Mouse (Mus musculus): ENCODE results near the gene Spock1. TPM values are rescaled to one million over a fixed set of nuclear protein-coding genes. Genes with fewer than 3 reads are reported as not detected.

The Spock1 gene
- polyA plus RNA-seq, 1 experiment from 2014 or later = 4.0 TPM

DNA sequence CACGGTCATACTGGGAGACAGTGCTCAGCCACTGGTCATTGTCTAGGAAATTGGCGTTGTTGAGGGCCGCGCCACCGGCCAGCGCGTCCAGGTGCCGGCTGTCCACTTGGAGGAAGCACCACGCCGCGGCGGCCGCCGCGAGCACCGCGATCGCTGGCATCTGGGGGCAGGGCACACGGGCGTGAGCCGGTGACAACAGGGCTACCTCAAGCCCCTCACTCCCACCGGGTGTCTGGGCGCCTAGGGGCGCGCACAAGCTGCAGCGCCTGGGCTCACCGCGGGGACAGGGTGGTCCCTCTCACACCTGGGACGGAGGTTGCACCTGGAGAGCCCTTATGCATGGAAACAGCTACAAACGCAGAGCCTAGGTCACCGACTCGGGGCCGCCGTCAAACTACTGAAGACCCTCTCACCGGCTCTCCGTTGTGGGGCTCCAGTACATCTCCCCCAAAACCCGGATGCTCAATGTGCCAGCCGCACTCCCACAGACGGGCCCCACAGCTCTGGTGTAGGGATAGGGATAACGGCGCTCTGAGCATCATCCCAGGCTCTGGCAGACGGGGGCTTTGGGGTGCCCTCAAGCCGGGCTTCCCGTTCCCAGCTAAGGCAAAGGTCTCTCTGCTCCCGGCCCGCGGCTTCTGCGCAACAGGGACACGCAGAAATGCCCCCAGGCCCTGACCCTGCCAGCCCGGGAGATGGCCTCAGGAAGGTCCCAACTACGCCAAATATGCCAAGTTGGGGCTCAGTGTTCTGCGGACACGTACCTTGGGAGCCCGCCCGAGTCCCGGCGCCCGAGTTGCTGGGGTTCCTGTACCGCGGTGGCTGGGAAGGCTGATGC is 485 bp downstream of the Spock1 start:
- DNase-seq (ENCODE audit: low spot score) = peak; percentile 32
- no peaks in the 10 kb centered on the region for H3K9me3 ChIP-seq
- peak overlapping the region; percentile 71 for H3K27ac ChIP-seq (replicated peaks)
- H3K36me3 ChIP-seq (replicated peaks) = no peaks in the 10 kb centered on the region
- peaks cover 52% of the 10 kb centered on the region for H3K27me3 ChIP-seq (replicated peaks; ENCODE audit: low read depth, poor library complexity, severe bottlenecking)
- 1% methylated on average over 60 of the region's 60 CpGs for WGBS
- peaks cover 12% of the 10 kb centered on the region for H3K4me1 ChIP-seq
- H3K4me3 ChIP-seq = peak overlapping the region; percentile 62

DNA sequence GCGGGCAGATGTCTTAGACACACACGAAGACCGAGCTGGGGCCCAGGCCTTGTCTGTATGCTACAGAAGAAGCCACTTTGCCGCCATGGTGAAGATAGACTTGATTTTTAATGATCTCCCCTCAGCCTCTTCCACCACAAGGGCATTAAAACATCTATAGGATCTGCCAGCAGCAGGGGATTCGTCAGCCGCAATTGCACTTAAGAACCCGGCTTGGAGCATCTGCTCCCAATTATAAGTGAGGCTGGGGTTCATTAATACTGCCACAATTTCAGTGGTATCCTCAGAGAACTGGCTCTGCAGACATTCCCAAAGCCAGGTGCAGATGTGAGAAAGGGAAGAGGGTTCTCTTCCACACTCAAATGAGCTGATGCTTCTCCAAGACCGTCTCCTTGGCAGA is 13.5 kb downstream of the Spock1 start:
- peaks cover 21% of the 10 kb centered on the region for H3K4me1 ChIP-seq
- H3K9me3 ChIP-seq = no peaks in the 10 kb centered on the region
- H3K27me3 ChIP-seq (replicated peaks; ENCODE audit: low read depth, poor library complexity, severe bottlenecking) = peaks cover 5% of the 10 kb centered on the region; the same call in 1 of the 2 replicates
- H3K36me3 ChIP-seq (replicated peaks) = no peaks in the 10 kb centered on the region
- 50% methylated on average over 8 of the region's 8 CpGs for WGBS
- no peak overlapping the region for H3K4me3 ChIP-seq
- H3K27ac ChIP-seq (replicated peaks) = peak overlapping the region; percentile 63
- DNase-seq (ENCODE audit: low spot score) = peak; percentile 65

DNA sequence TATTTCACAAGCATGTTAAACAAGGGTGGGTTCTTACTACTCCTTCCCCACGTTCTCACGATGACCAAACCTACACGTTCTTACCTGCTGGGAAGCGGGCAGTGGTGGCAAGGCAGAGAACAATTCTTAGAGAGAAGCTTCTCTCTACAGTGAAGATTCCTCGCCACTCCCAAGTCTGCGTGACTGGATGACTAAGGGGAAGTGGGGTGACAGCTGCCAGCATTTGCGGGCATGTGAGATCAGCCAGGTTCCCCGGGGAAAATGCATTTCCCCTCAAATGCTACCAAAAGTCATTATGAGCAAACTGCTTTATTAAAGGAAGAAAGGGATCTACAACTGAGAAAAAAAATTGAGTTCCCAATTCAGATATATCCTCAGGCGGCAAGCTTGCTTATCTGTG is 18.4 kb downstream of the Spock1 start:
- H3K27ac ChIP-seq (replicated peaks) = no peak overlapping the region
- H3K36me3 ChIP-seq (replicated peaks) = no peaks in the 10 kb centered on the region
- peaks cover 5% of the 10 kb centered on the region; the same call in 1 of the 2 replicates for H3K27me3 ChIP-seq (replicated peaks; ENCODE audit: low read depth, poor library complexity, severe bottlenecking)
- H3K9me3 ChIP-seq = no peaks in the 10 kb centered on the region
- 73% methylated on average over 9 of the region's 9 CpGs for WGBS
- no peak overlapping the region for H3K4me3 ChIP-seq
- H3K4me1 ChIP-seq = peaks cover 26% of the 10 kb centered on the region
- DNase-seq (ENCODE audit: low spot score) = no peak

- Histone ChIP-seq H3K27me3 (replicated peaks; ENCODE audit: low read depth, poor library complexity, severe bottlenecking) (peaks cover 5% of the 10 kb centered on the region; the same call in 1 of the 2 replicates), H3K4me3 (no peak overlapping the region), H3K9me3 (no peaks in the 10 kb centered on the region), H3K36me3 (replicated peaks) (no peaks in the 10 kb centered on the region), H3K4me1 (peaks cover 20% of the 10 kb centered on the region), H3K27ac (replicated peaks) (no peak overlapping the region)
- WGBS = 7% methylated on average over 6 of the region's 6 CpGs
- DNase-seq (ENCODE audit: low spot score) = peak; percentile 43
Observed at GRCm38 (mm10) chr13:57889050-57889449, 19.1 kb downstream of the Spock1 start.

- 53% methylated on average over 4 of the region's 4 CpGs for WGBS
- Histone ChIP-seq H3K27ac (replicated peaks) (no peak overlapping the region), H3K27me3 (replicated peaks; ENCODE audit: low read depth, poor library complexity, severe bottlenecking) (no peaks in the 10 kb centered on the region), H3K36me3 (replicated peaks) (no peaks in the 10 kb centered on the region), H3K9me3 (no peaks in the 10 kb centered on the region), H3K4me3 (no peak overlapping the region), H3K4me1 (peaks cover 12% of the 10 kb centered on the region; the same call in 1 of the 2 replicates)
- DNase-seq (ENCODE audit: low spot score) = no peak
Observed at GRCm38 (mm10) chr13:57879817-57880216, 28.3 kb downstream of the Spock1 start.

GRCm38 (mm10) chr13:57878797-57879196 is 29.3 kb downstream of the Spock1 start:
- Histone ChIP-seq H3K4me1 (peaks cover 12% of the 10 kb centered on the region; the same call in 1 of the 2 replicates), H3K36me3 (replicated peaks) (no peaks in the 10 kb centered on the region), H3K27ac (replicated peaks) (no peak overlapping the region), H3K27me3 (replicated peaks; ENCODE audit: low read depth, poor library complexity, severe bottlenecking) (no peaks in the 10 kb centered on the region), H3K4me3 (no peak overlapping the region), H3K9me3 (no peaks in the 10 kb centered on the region)
- DNase-seq (ENCODE audit: low spot score) = no peak
- 91% methylated on average over 11 of the region's 11 CpGs for WGBS

DNA sequence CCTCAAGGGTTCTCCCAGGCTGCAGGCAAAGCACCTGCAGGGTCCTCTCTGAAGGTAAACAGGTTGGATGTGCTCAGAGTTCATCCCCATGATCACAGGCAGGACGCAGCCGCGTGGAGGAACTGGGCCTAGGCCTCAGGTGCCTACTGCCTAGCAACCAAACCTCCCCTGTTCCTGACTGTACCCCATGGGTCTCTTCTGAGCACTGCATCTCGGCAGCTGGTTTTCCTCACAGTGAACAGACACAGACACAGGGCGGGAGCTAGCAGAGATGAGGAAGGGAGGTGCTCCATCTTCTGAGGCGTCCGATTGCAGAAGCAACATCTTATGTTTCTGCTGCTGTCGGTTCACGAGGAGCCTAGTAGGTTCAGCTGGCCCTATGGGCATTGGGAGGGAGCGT is 30.4 kb downstream of the Spock1 start:
- H3K4me1 ChIP-seq = peaks cover 12% of the 10 kb centered on the region; the same call in 1 of the 2 replicates
- WGBS = 76% methylated on average over 10 of the region's 10 CpGs
- no peaks in the 10 kb centered on the region for H3K36me3 ChIP-seq (replicated peaks)
- H3K9me3 ChIP-seq = no peaks in the 10 kb centered on the region
- DNase-seq (ENCODE audit: low spot score) = no peak
- H3K27ac ChIP-seq (replicated peaks) = peak overlapping the region; percentile 40; the same call in 1 of the 2 replicates
- H3K27me3 ChIP-seq (replicated peaks; ENCODE audit: low read depth, poor library complexity, severe bottlenecking) = no peaks in the 10 kb centered on the region
- no peak overlapping the region for H3K4me3 ChIP-seq

- H3K27me3 ChIP-seq (replicated peaks; ENCODE audit: low read depth, poor library complexity, severe bottlenecking) = no peaks in the 10 kb centered on the region
- 88% methylated on average over 5 of the region's 5 CpGs for WGBS
- no peaks in the 10 kb centered on the region for H3K9me3 ChIP-seq
- DNase-seq (ENCODE audit: low spot score) = no peak
- H3K36me3 ChIP-seq (replicated peaks) = no peaks in the 10 kb centered on the region
- no peak overlapping the region for H3K4me3 ChIP-seq
- H3K27ac ChIP-seq (replicated peaks) = no peak overlapping the region
- peaks cover 7% of the 10 kb centered on the region; the same call in 1 of the 2 replicates for H3K4me1 ChIP-seq
Observed at GRCm38 (mm10) chr13:57876966-57877365, 31.2 kb downstream of the Spock1 start.

DNA sequence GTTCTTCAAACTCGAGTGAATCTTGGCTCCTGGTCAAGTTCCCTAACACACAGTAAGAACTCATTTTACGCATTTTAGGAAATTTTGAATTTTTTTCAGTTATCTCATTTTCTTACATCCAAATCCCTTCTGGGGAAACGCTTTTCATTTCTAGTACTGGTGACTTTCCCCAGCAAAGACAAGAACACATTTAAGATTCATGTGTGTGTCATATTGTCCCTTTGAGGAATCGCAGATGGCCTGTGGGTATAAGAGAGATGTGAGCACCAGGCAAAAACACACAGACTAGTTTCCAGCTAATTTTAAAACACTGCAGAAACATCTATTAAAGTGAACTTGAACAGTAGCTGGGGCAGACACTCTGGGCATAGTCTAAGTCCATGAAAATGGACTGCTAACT is 38.1 kb downstream of the Spock1 start:
- H3K27me3 ChIP-seq (replicated peaks; ENCODE audit: low read depth, poor library complexity, severe bottlenecking) = no peaks in the 10 kb centered on the region
- WGBS = 91% methylated on average over 4 of the region's 4 CpGs
- DNase-seq (ENCODE audit: low spot score) = no peak
- no peak overlapping the region for H3K27ac ChIP-seq (replicated peaks)
- no peaks in the 10 kb centered on the region for H3K9me3 ChIP-seq
- no peaks in the 10 kb centered on the region for H3K4me1 ChIP-seq
- no peak overlapping the region for H3K4me3 ChIP-seq
- H3K36me3 ChIP-seq (replicated peaks) = no peaks in the 10 kb centered on the region

- Histone ChIP-seq H3K27me3 (replicated peaks; ENCODE audit: low read depth, poor library complexity, severe bottlenecking) (no peaks in the 10 kb centered on the region), H3K4me3 (no peak overlapping the region), H3K4me1 (peaks cover 5% of the 10 kb centered on the region), H3K36me3 (replicated peaks) (no peaks in the 10 kb centered on the region), H3K27ac (replicated peaks) (no peak overlapping the region), H3K9me3 (no peaks in the 10 kb centered on the region)
- peak; percentile 67 for DNase-seq (ENCODE audit: low spot score)
- 53% methylated on average over 7 of the region's 7 CpGs for WGBS
Observed at GRCm38 (mm10) chr13:57867586-57867985, 40.5 kb downstream of the Spock1 start.

- no peak for DNase-seq (ENCODE audit: low spot score)
- 81% methylated on average over 4 of the region's 4 CpGs for WGBS
- no peak overlapping the region for H3K27ac ChIP-seq (replicated peaks)
Observed at GRCm38 (mm10) chr13:57865029-57865428, 43.1 kb downstream of the Spock1 start.

GRCm38 (mm10) chr13:57858491-57858890 is 49.6 kb downstream of the Spock1 start:
- H3K36me3 ChIP-seq (replicated peaks) = no peaks in the 10 kb centered on the region
- no peaks in the 10 kb centered on the region; the same call in 1 of the 2 replicates for H3K27me3 ChIP-seq (replicated peaks; ENCODE audit: low read depth, poor library complexity, severe bottlenecking)
- no peaks in the 10 kb centered on the region for H3K9me3 ChIP-seq
- H3K4me1 ChIP-seq = peaks cover 11% of the 10 kb centered on the region
- H3K4me3 ChIP-seq = no peak overlapping the region
- WGBS = 44% methylated on average over 9 of the region's 9 CpGs
- DNase-seq (ENCODE audit: low spot score) = peak; percentile 25
- H3K27ac ChIP-seq (replicated peaks) = peak overlapping the region; percentile 42; the same call in 1 of the 2 replicates

More at GRCm38 (mm10) chr13:57865029-57865428, 43.1 kb downstream of the Spock1 start:
- Histone ChIP-seq H3K9me3 (no peaks in the 10 kb centered on the region), H3K27me3 (replicated peaks; ENCODE audit: low read depth, poor library complexity, severe bottlenecking) (no peaks in the 10 kb centered on the region), H3K4me1 (peaks cover 5% of the 10 kb centered on the region), H3K36me3 (replicated peaks) (no peaks in the 10 kb centered on the region), H3K4me3 (no peak overlapping the region)

GRCm38 (mm10) chr13:57857016-57857415 is 51.1 kb downstream of the Spock1 start:
- Histone ChIP-seq H3K4me1 (peaks cover 7% of the 10 kb centered on the region), H3K36me3 (replicated peaks) (no peaks in the 10 kb centered on the region), H3K27me3 (replicated peaks; ENCODE audit: low read depth, poor library complexity, severe bottlenecking) (no peaks in the 10 kb centered on the region; the same call in 1 of the 2 replicates), H3K27ac (replicated peaks) (no peak overlapping the region), H3K9me3 (no peaks in the 10 kb centered on the region), H3K4me3 (no peak overlapping the region)
- DNase-seq (ENCODE audit: low spot score) = no peak
- whole genome bisulfite sequencing = 93% methylated on average over 3 of the region's 3 CpGs

Measured in embryonic facial prominence, embryonic 10.5 days (tissue).